16 mouse cellular contexts compared by ENCODE assay signal in genomic region chr10:59509197-59509596, GRCm38 (mm10).
A peak's percentile ranks its signal among the peaks of the same experiment; 100 is the strongest.
DNase-seq lines count a peak whose midpoint lies in the region; ATAC-seq and TF ChIP-seq lines count a peak whose summit lies in the region.
"Had no signal": no experiment of that assay in that cellular context is flagged by ENCODE, and none has a peak within 500 bp of the region (broad histone marks: within the 10 kb centered on the region; RNA-seq: fewer than 3 reads in every experiment).

No protein-coding gene starts in this region.

- no peak overlapping the region for H3K4me3 ChIP-seq in heart, embryonic 15.5 days
- H3K4me3 ChIP-seq in heart, adult 2 months: no peak overlapping the region
- no peak overlapping the region for H3K4me3 ChIP-seq in lung, embryonic 16.5 days (ENCODE audit: low read length)
- no peak overlapping the region for H3K4me3 ChIP-seq in embryonic fibroblast, embryonic 13.5 days (ENCODE audit: insufficient read depth, low read length)
- H3K4me3 ChIP-seq in stomach, postnatal 0 days (ENCODE audit: low read depth, low read length): no peak overlapping the region
- H3K4me3 ChIP-seq: hindbrain, embryonic 13.5 days; midbrain, embryonic 15.5 days; neural tube, embryonic 13.5 days had no signal

- peak overlapping the region; percentile 49 for H3K27ac ChIP-seq in heart, embryonic 15.5 days
- no peak overlapping the region for H3K27ac ChIP-seq in heart, adult 2 months
- H3K27ac ChIP-seq in lung, embryonic 16.5 days (ENCODE audit: low read length): peak overlapping the region; percentile 15; the same call in 1 of the 2 replicates
- peak overlapping the region; percentile 94 for H3K27ac ChIP-seq in embryonic fibroblast, embryonic 13.5 days (ENCODE audit: insufficient read depth, low read length)
- 0 out of 2 replicates have a peak overlapping the region, but pooled peaks have one; percentile 56 for H3K27ac ChIP-seq in stomach, postnatal 0 days (replicated peaks)
- H3K27ac ChIP-seq: hindbrain, embryonic 13.5 days; macrophage; midbrain, embryonic 15.5 days; neural tube, embryonic 13.5 days had no signal

- no peak for ATAC-seq in heart, embryonic 15.5 days (replicated peaks; ENCODE audit: insufficient number of reproducible peaks, insufficient read depth, low FRiP score, low read depth)
- ATAC-seq in lung, embryonic 16.5 days (ENCODE audit: low read depth): no peak; the same call in 1 of the 2 replicates
- ATAC-seq in stomach, postnatal 0 days (ENCODE audit: low FRiP score, low TSS enrichment): peak; percentile 47
- no peak for ATAC-seq in erythroblast, adult 5-6 weeks (replicated peaks; ENCODE audit: low FRiP score, poor library complexity, severe bottlenecking)
- ATAC-seq: midbrain, embryonic 15.5 days had no signal

- no peak for TF ChIP-seq EP300 in heart, adult 2 months (IDR thresholded peaks at IDR 0.05; ENCODE audit: insufficient read depth, low read depth, low read length)
- TF ChIP-seq EP300 in stomach, postnatal 0 days (optimal IDR thresholded peaks at IDR 0.05): peak; percentile 20

- WGBS in heart, embryonic 15.5 days: 57% methylated on average over 4 of the region's 4 CpGs
- 52% methylated on average over 4 of the region's 4 CpGs for WGBS in heart, adult 2 months
- WGBS in lung, embryonic 16.5 days: 27% methylated on average over 4 of the region's 4 CpGs
- whole genome bisulfite sequencing in stomach, postnatal 0 days: 12% methylated on average over 4 of the region's 4 CpGs

- H3K9ac ChIP-seq in heart, embryonic 15.5 days: no peak overlapping the region
- H3K9ac ChIP-seq in heart, adult 2 months (ENCODE audit: low read depth, low read length): no peak overlapping the region
- no peak overlapping the region for H3K9ac ChIP-seq in lung, embryonic 16.5 days (ENCODE audit: low read length)
- no peak overlapping the region for H3K9ac ChIP-seq in stomach, postnatal 0 days (ENCODE audit: low read length)
- H3K9ac ChIP-seq: hindbrain, embryonic 13.5 days; midbrain, embryonic 15.5 days; neural tube, embryonic 13.5 days had no signal

- intact Hi-C loops in heart, adult 2 months (cut with DNase I): no loop called here

- TF ChIP-seq CTCF in heart, adult 2 months (IDR thresholded peaks at IDR 0.05): no peak
- no peak for TF ChIP-seq CTCF in embryonic fibroblast, embryonic 13.5 days (IDR thresholded peaks at IDR 0.05; ENCODE audit: borderline replicate concordance, insufficient read depth, low read length)
- TF ChIP-seq CTCF in stomach, postnatal 0 days (IDR thresholded peaks at IDR 0.05; ENCODE audit: low read depth): no peak

- no peaks in the 10 kb centered on the region for H3K27me3 ChIP-seq in heart, embryonic 15.5 days
- no peaks in the 10 kb centered on the region for H3K27me3 ChIP-seq in heart, adult 2 months (ENCODE audit: control insufficient read depth, insufficient read depth, low read length)
- no peaks in the 10 kb centered on the region for H3K27me3 ChIP-seq in lung, embryonic 16.5 days (ENCODE audit: control insufficient read depth, insufficient read depth, low read depth, low read length)
- H3K27me3 ChIP-seq in stomach, postnatal 0 days (ENCODE audit: control insufficient read depth, insufficient read depth, low read length): no peaks in the 10 kb centered on the region
- H3K27me3 ChIP-seq: hindbrain, embryonic 13.5 days; midbrain, embryonic 15.5 days; neural tube, embryonic 13.5 days had no signal

- peaks cover 31% of the 10 kb centered on the region for H3K4me1 ChIP-seq in heart, embryonic 15.5 days (replicated peaks)
- peaks cover 1% of the 10 kb centered on the region; the same call in 1 of the 2 replicates for H3K4me1 ChIP-seq in heart, adult 2 months (ENCODE audit: control insufficient read depth, insufficient read depth, low read length)
- H3K4me1 ChIP-seq in lung, embryonic 16.5 days (replicated peaks; ENCODE audit: control insufficient read depth, insufficient read depth, low read length): peaks cover 10% of the 10 kb centered on the region
- peaks cover 19% of the 10 kb centered on the region for H3K4me1 ChIP-seq in embryonic fibroblast, embryonic 13.5 days (ENCODE audit: control insufficient read depth, insufficient read depth, low read length)
- H3K4me1 ChIP-seq in stomach, postnatal 0 days (replicated peaks; ENCODE audit: control insufficient read depth, insufficient read depth): no peaks in the 10 kb centered on the region
- H3K4me1 ChIP-seq: midbrain, embryonic 15.5 days had no signal

- no peak for TF ChIP-seq POLR2A in heart, adult 2 months (IDR thresholded peaks at IDR 0.05; ENCODE audit: insufficient read depth, low read depth, low read length)
- no peak for TF ChIP-seq POLR2A in embryonic fibroblast, embryonic 13.5 days (IDR thresholded peaks at IDR 0.05; ENCODE audit: low read depth, low read length)

- no peaks in the 10 kb centered on the region for H3K9me3 ChIP-seq in heart, embryonic 15.5 days (replicated peaks)
- H3K9me3 ChIP-seq in lung, embryonic 16.5 days (ENCODE audit: control insufficient read depth, low read length): no peaks in the 10 kb centered on the region
- H3K9me3 ChIP-seq in stomach, postnatal 0 days (ENCODE audit: control insufficient read depth, low read length): no peaks in the 10 kb centered on the region
- H3K9me3 ChIP-seq: hindbrain, embryonic 13.5 days; midbrain, embryonic 15.5 days; neural tube, embryonic 13.5 days had no signal

- no peak for DNase-seq in heart, adult 2 months
- DNase-seq in lung, postnatal 36 days: no peak
- no peak for DNase-seq in stomach, postnatal 0 days (ENCODE audit: low spot score)
- DNase-seq in right cerebral cortex, postnatal 10 days (ENCODE audit: low spot score in 2 of 2): no peak
- DNase-seq: adrenal gland, postnatal 14 days; heart, adult 18-20 months; kidney, postnatal 10 days; right cerebral cortex, adult 18-20 months had no signal

- H3K79me2 ChIP-seq in heart, adult 2 months (replicated peaks; ENCODE audit: control insufficient read depth, insufficient read depth, low read length): no peaks in the 10 kb centered on the region

- no peak overlapping the region for H3K4me2 ChIP-seq in heart, embryonic 15.5 days
- no peak overlapping the region for H3K4me2 ChIP-seq in lung, embryonic 16.5 days (ENCODE audit: low read depth, low read length)
- no peak overlapping the region for H3K4me2 ChIP-seq in stomach, postnatal 0 days (replicated peaks; ENCODE audit: low read depth)
- H3K4me2 ChIP-seq: hindbrain, embryonic 13.5 days; midbrain, embryonic 15.5 days; neural tube, embryonic 13.5 days had no signal

- no peaks in the 10 kb centered on the region for H3K36me3 ChIP-seq in heart, embryonic 15.5 days
- no peaks in the 10 kb centered on the region for H3K36me3 ChIP-seq in heart, adult 2 months (ENCODE audit: control insufficient read depth, insufficient read depth, low read length)
- H3K36me3 ChIP-seq in lung, embryonic 16.5 days (ENCODE audit: control insufficient read depth, insufficient read depth, low read length): no peaks in the 10 kb centered on the region
- no peaks in the 10 kb centered on the region; the same call in 1 of the 2 replicates for H3K36me3 ChIP-seq in stomach, postnatal 0 days (ENCODE audit: control insufficient read depth, insufficient read depth, low read length)
- H3K36me3 ChIP-seq: hindbrain, embryonic 13.5 days; midbrain, embryonic 15.5 days; neural tube, embryonic 13.5 days had no signal
